Mouse (Mus musculus) small intestine, adult 2 months (tissue): Measurements from ENCODE around the gene Gm14548.

ENCODE experiments used
- CTCF ChIP-seq: fragments of 200-500 bp; IDR thresholded peaks from 2 replicates; pipeline ENCODE4 v1.5.1; 2012; ENCODE audit warnings: low read depth, mild to moderate bottlenecking, control low read depth, inconsistent platforms, low read length, moderate library complexity, mixed read lengths; ENCODE audit not compliant: insufficient replicate concordance, insufficient read length; ENCODE audit errors: extremely low read depth
- POLR2A ChIP-seq: fragments of 200-500 bp; IDR thresholded peaks from 2 replicates; pipeline ENCODE4 v1.6.1; 2012; ENCODE audit warnings: low read depth, mild to moderate bottlenecking, control low read depth, inconsistent platforms, low read length, moderate library complexity

GRCm38 (mm10) chr7:3946117-3946516, 48.2 kb upstream of the Gm14548 start:
- TF ChIP-seq POLR2A (no peak), CTCF (no peak)
